Mouse (Mus musculus): Measurements from ENCODE around the gene Gm45713. TPM values are rescaled to one million over a fixed set of nuclear protein-coding genes. Genes with fewer than 3 reads are reported as not detected.
"Not testable (repeated sequence)": the region's sequence is repeated elsewhere in the genome, so short reads cannot be mapped to it uniquely, and the experiment has no call there.

Gm45713 gene
- total RNA-seq, 1 experiment = 0.36 TPM

- H3K27ac ChIP-seq (ENCODE audit: insufficient read depth, low read depth, low read length, poor library complexity, severe bottlenecking) = no peak overlapping the region
- DNase-seq (ENCODE audit: low read depth, low spot score) = peak; percentile 73
- H3K36me3 ChIP-seq (ENCODE audit: control insufficient read depth, insufficient read depth, low read length, poor library complexity, severe bottlenecking) = peaks cover 6% of the 10 kb centered on the region
- in situ Hi-C loops (cut with MboI; ENCODE audit: low sequenced_read_pairs in 2 of 2, unreplicated experiment in 2 of 2) = no loop called here
- peaks cover 3 to 7% of the 10 kb centered on the region in 2 experiments; a peak in 3 of 4 replicates for H3K4me1 ChIP-seq (ENCODE audit: control insufficient read depth in 2 of 2, insufficient read depth in 2 of 2, low read length in 2 of 2, poor library complexity in 1 of 2)
- TF ChIP-seq ZNF384 (IDR thresholded peaks at IDR 0.05; ENCODE audit: low read depth, low read length) = no peak
- no peak for TF ChIP-seq ZC3H11A (IDR thresholded peaks at IDR 0.05; ENCODE audit: borderline replicate concordance, low read depth, low read length)
- TF ChIP-seq HCFC1 (IDR thresholded peaks at IDR 0.05; ENCODE audit: borderline replicate concordance, insufficient read depth, low read length) = no peak
- TF ChIP-seq MAFK (IDR thresholded peaks at IDR 0.05; ENCODE audit: insufficient read depth, low read depth, low read length) = no peak
- TF ChIP-seq CHD2 (IDR thresholded peaks at IDR 0.05; ENCODE audit: low read depth, low read length) = no peak
- H3K9ac ChIP-seq (ENCODE audit: insufficient read depth, low read depth, low read length, poor library complexity, severe bottlenecking) = peak overlapping the region; percentile 36; the same call in 1 of the 2 replicates
- H3K4me3 ChIP-seq (ENCODE audit: insufficient read depth in 1 of 2, low read depth in 1 of 2, low read length in 2 of 2, poor library complexity in 1 of 2, severe bottlenecking in 1 of 2) = peak overlapping the region; percentile 84 to 88; a peak in 3 of 4 replicates
- H3K9me3 ChIP-seq (ENCODE audit: control insufficient read depth, insufficient read depth, low read depth, low read length) = no peaks in the 10 kb centered on the region
These were observed 19.0 kb upstream of the Gm45713 start for GRCm38 (mm10) chr7:45154993-45155514.

- H3K36me3 ChIP-seq (ENCODE audit: control insufficient read depth, insufficient read depth, low read length, poor library complexity, severe bottlenecking) = peaks cover 6% of the 10 kb centered on the region
- in situ Hi-C loops (cut with MboI; ENCODE audit: low sequenced_read_pairs in 2 of 2, unreplicated experiment in 2 of 2) = no loop called here
- DNase-seq (ENCODE audit: low read depth, low spot score) = peak; percentile 92
- peak within 1 kb of the TSS; percentile 84 to 88 for H3K4me3 ChIP-seq (ENCODE audit: insufficient read depth in 1 of 2, low read depth in 1 of 2, low read length in 2 of 2, poor library complexity in 1 of 2, severe bottlenecking in 1 of 2)
- no peaks in the 10 kb centered on the region for H3K9me3 ChIP-seq (ENCODE audit: control insufficient read depth, insufficient read depth, low read depth, low read length)
- peak within 1 kb of the TSS; percentile 97 for H3K9ac ChIP-seq (ENCODE audit: insufficient read depth, low read depth, low read length, poor library complexity, severe bottlenecking)
- peak within 1 kb of the TSS; percentile 98 for H3K27ac ChIP-seq (ENCODE audit: insufficient read depth, low read depth, low read length, poor library complexity, severe bottlenecking)
- TF ChIP-seq HCFC1 (IDR thresholded peaks at IDR 0.05; ENCODE audit: borderline replicate concordance, insufficient read depth, low read length) (peak; percentile 93), ZC3H11A (IDR thresholded peaks at IDR 0.05; ENCODE audit: borderline replicate concordance, low read depth, low read length) (no peak)
- peaks cover 3 to 7% of the 10 kb centered on the region in 2 experiments; a peak in 3 of 4 replicates for H3K4me1 ChIP-seq (ENCODE audit: control insufficient read depth in 2 of 2, insufficient read depth in 2 of 2, low read length in 2 of 2, poor library complexity in 1 of 2)
These were observed 18.3 kb upstream of the Gm45713 start, which contains the start of the genes Pih1d1 and Aldh16a1 for GRCm38 (mm10) chr7:45154096-45154992. Gene Pih1d1, plus strand, starts transcription at chr7:45154303. Gene Aldh16a1, minus strand, starts transcription at chr7:45154584.

- peak overlapping the region; percentile 97 for H3K9ac ChIP-seq (ENCODE audit: insufficient read depth, low read depth, low read length, poor library complexity, severe bottlenecking)
- in situ Hi-C loops (cut with MboI; ENCODE audit: low sequenced_read_pairs in 2 of 2, unreplicated experiment in 2 of 2) = no loop called here
- no peak for TF ChIP-seq HCFC1 (IDR thresholded peaks at IDR 0.05; ENCODE audit: borderline replicate concordance, insufficient read depth, low read length)
- TF ChIP-seq ZC3H11A (IDR thresholded peaks at IDR 0.05; ENCODE audit: borderline replicate concordance, low read depth, low read length) = no peak
- no peak for TF ChIP-seq ZNF384 (IDR thresholded peaks at IDR 0.05; ENCODE audit: low read depth, low read length)
- TF ChIP-seq MAFK (IDR thresholded peaks at IDR 0.05; ENCODE audit: insufficient read depth, low read depth, low read length) = no peak
- TF ChIP-seq CHD2 (IDR thresholded peaks at IDR 0.05; ENCODE audit: low read depth, low read length) = no peak
- no peaks in the 10 kb centered on the region for H3K9me3 ChIP-seq (ENCODE audit: control insufficient read depth, insufficient read depth, low read depth, low read length)
- peak overlapping the region; percentile 98 for H3K27ac ChIP-seq (ENCODE audit: insufficient read depth, low read depth, low read length, poor library complexity, severe bottlenecking)
- H3K36me3 ChIP-seq (ENCODE audit: control insufficient read depth, insufficient read depth, low read length, poor library complexity, severe bottlenecking) = peaks cover 2% of the 10 kb centered on the region
- H3K4me1 ChIP-seq (ENCODE audit: control insufficient read depth in 2 of 2, insufficient read depth in 2 of 2, low read length in 2 of 2, poor library complexity in 1 of 2) = peaks cover 3 to 7% of the 10 kb centered on the region in 2 experiments; a peak in 3 of 4 replicates
- H3K4me3 ChIP-seq (ENCODE audit: insufficient read depth in 1 of 2, low read depth in 1 of 2, low read length in 2 of 2, poor library complexity in 1 of 2, severe bottlenecking in 1 of 2) = peak overlapping the region; percentile 84 to 88
- no peak for DNase-seq (ENCODE audit: low read depth, low spot score)
These were observed 17.6 kb upstream of the Gm45713 start for GRCm38 (mm10) chr7:45153586-45153985.

GRCm38 (mm10) chr7:45153052-45153451 is 17.0 kb upstream of the Gm45713 start:
- H3K4me3 ChIP-seq (ENCODE audit: insufficient read depth in 1 of 2, low read depth in 1 of 2, low read length in 2 of 2, poor library complexity in 1 of 2, severe bottlenecking in 1 of 2) = peak overlapping the region; percentile 84 to 88; a peak in 3 of 4 replicates
- H3K9me3 ChIP-seq (ENCODE audit: control insufficient read depth, insufficient read depth, low read depth, low read length); H3K4me1 ChIP-seq (ENCODE audit: control insufficient read depth in 2 of 2, insufficient read depth in 2 of 2, low read length in 2 of 2, poor library complexity in 1 of 2); H3K27ac ChIP-seq (ENCODE audit: insufficient read depth, low read depth, low read length, poor library complexity, severe bottlenecking); DNase-seq (ENCODE audit: low read depth, low spot score); H3K9ac ChIP-seq (ENCODE audit: insufficient read depth, low read depth, low read length, poor library complexity, severe bottlenecking); H3K36me3 ChIP-seq (ENCODE audit: control insufficient read depth, insufficient read depth, low read length, poor library complexity, severe bottlenecking); in situ Hi-C loops (cut with MboI; ENCODE audit: low sequenced_read_pairs in 2 of 2, unreplicated experiment in 2 of 2): not testable (repeated sequence)

All from ES-E14 (cell line).